Mouse (Mus musculus) cerebellum, adult 18-20 months (tissue): ENCODE data around the gene Sdsl.

Experiments used
- DNase-seq, 2 experiments: peaks; one replicate each; pipeline ENCODE4 v3.0.0; 2021

Sdsl gene

GRCm38 (mm10) chr5:120454756-120455337, 17.8 kb downstream of the Sdsl start:
- no peak for DNase-seq

- no peak for DNase-seq
Observed at GRCm38 (mm10) chr5:120447305-120447704, 25.3 kb downstream of the Sdsl start.

GRCm38 (mm10) chr5:120440733-120441132, 31.9 kb downstream of the Sdsl start:
- DNase-seq, result peak; percentile 94 to 96

GRCm38 (mm10) chr5:120439887-120440670, 32.5 kb downstream of the Sdsl start:
- no peak for DNase-seq

- no peak for DNase-seq
Observed at GRCm38 (mm10) chr5:120438991-120439710, 33.5 kb downstream of the Sdsl start.

- DNase-seq, result no peak
Observed at GRCm38 (mm10) chr5:120438469-120438868, 34.1 kb downstream of the Sdsl start.

- DNase-seq, result no peak
Observed at GRCm38 (mm10) chr5:120437986-120438385, 34.6 kb downstream of the Sdsl start.

- no peak for DNase-seq
Observed at GRCm38 (mm10) chr5:120437539-120437938, 35.1 kb downstream of the Sdsl start.

- peak in 1 of 2 experiments; percentile 6 for DNase-seq
Observed at GRCm38 (mm10) chr5:120436885-120437495, 35.6 kb downstream of the Sdsl start.

- peak in 1 of 2 experiments; percentile 14 for DNase-seq
Observed at GRCm38 (mm10) chr5:120435731-120436501, 36.7 kb downstream of the Sdsl start.

GRCm38 (mm10) chr5:120435006-120435681, 37.5 kb downstream of the Sdsl start:
- DNase-seq, result peak in 1 of 2 experiments; percentile 13

- peak in 1 of 2 experiments; percentile 10 for DNase-seq
Observed at GRCm38 (mm10) chr5:120434231-120434735, 38.3 kb downstream of the Sdsl start.

- DNase-seq, result peak in 1 of 2 experiments; percentile 6
Observed at GRCm38 (mm10) chr5:120433135-120433760, 39.4 kb downstream of the Sdsl start.

GRCm38 (mm10) chr5:120432486-120433015, 40.1 kb downstream of the Sdsl start:
- DNase-seq, result peak in 1 of 2 experiments; percentile 21

- DNase-seq, result peak; percentile 27 to 45
Observed at GRCm38 (mm10) chr5:120431649-120432485, 40.7 kb downstream of the Sdsl start, which contains the start of gene Lhx5. Gene Lhx5, plus strand, starts transcription at chr5:120431699.

- DNase-seq, result no peak
Observed at GRCm38 (mm10) chr5:120431001-120431583, 41.5 kb downstream of the Sdsl start.

- no peak for DNase-seq
Observed at GRCm38 (mm10) chr5:120429692-120430091, 42.9 kb downstream of the Sdsl start.

GRCm38 (mm10) chr5:120428990-120429389, 43.6 kb downstream of the Sdsl start:
- DNase-seq, result no peak

GRCm38 (mm10) chr5:120428189-120428838, 44.3 kb downstream of the Sdsl start:
- DNase-seq, result peak in 1 of 2 experiments; percentile 8
